39 mouse cellular contexts compared by ENCODE assay signal in the genomic region with DNA sequence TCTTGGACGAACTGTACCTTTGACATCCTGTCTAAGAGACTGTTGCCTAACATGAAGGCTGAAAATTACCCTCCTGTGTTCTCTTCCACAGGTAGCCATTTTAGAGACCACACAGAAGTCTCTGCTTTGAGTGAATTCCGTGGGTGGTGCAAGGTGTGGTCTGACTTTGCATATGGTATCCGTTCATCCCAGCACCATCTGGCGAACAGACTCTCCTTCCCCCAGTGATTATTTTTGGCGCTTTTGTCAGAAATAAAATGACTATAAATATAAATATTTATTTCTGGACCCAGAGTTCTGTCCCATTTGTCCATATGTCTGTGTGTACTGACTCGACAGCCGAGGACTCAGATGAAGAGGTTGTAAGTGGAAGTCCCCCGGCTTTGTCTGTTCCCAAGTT. TPM values are rescaled to one million over a fixed set of nuclear protein-coding genes. Genes with fewer than 3 reads are reported as not detected.
A peak's percentile ranks its signal among the peaks of the same experiment; 100 is the strongest.
DNase-seq lines count a peak whose midpoint lies in the region; ATAC-seq lines count a peak whose summit lies in the region.
"Had no signal": no experiment of that assay in that cellular context is flagged by ENCODE, and none has a peak within 500 bp of the region (broad histone marks: within the 10 kb centered on the region; RNA-seq: fewer than 3 reads in every experiment).

No protein-coding gene starts in this region.

- peak; percentile 12 to 37 for DNase-seq in frontal cortex, adult 2 months (ENCODE audit: extremely low spot score in 1 of 2, low spot score in 1 of 2)
- DNase-seq in frontal cortex, postnatal 10 days (ENCODE audit: low spot score in 2 of 2), result no peak
- peak; percentile 26 to 74 for DNase-seq in left cerebral cortex, postnatal 25 days (ENCODE audit: low spot score in 2 of 2)
- DNase-seq in left cerebral cortex, postnatal 4 days, result no peak
- peak; percentile 57 for DNase-seq in R1 (ENCODE audit: low read depth, low spot score)
- DNase-seq in right cerebral cortex, postnatal 36 days (ENCODE audit: low spot score in 2 of 2), result peak; percentile 31 to 32
- DNase-seq: adrenal gland, adult 8-10 months; cerebellum, adult 8-10 months; cerebellum, postnatal 25 days; gastrocnemius, postnatal 10 days; heart, postnatal 10 days; kidney, adult 18-20 months; kidney, postnatal 36 days; lung, embryonic 14.5 days; thymus, adult 2 months; thymus, postnatal 36 days had no signal

- H3K4me3 ChIP-seq in hindbrain, embryonic 16.5 days (ENCODE audit: low read length), result no peak overlapping the region
- H3K4me3 ChIP-seq: heart, embryonic 13.5 days; limb, embryonic 12.5 days; liver, embryonic 15.5 days had no signal

- H3K27ac ChIP-seq in hindbrain, embryonic 16.5 days (ENCODE audit: low read depth, low read length), result no peak overlapping the region
- H3K27ac ChIP-seq: heart, embryonic 13.5 days; hindbrain, embryonic 14.5 days; limb, embryonic 12.5 days; liver, embryonic 15.5 days; stomach, postnatal 0 days had no signal

- H3K9ac ChIP-seq in hindbrain, embryonic 16.5 days (ENCODE audit: low read depth, low read length), result no peak overlapping the region
- H3K9ac ChIP-seq: heart, embryonic 13.5 days; hindbrain, embryonic 14.5 days; limb, embryonic 12.5 days; liver, embryonic 15.5 days; lung, embryonic 14.5 days had no signal

- H3K27me3 ChIP-seq in hindbrain, embryonic 16.5 days (replicated peaks; ENCODE audit: control insufficient read depth, insufficient read depth, low read length), result no peaks in the 10 kb centered on the region
- H3K27me3 ChIP-seq: heart, embryonic 13.5 days; limb, embryonic 12.5 days; liver, embryonic 15.5 days had no signal

- intact Hi-C loops in left cerebral cortex, postnatal 25 days (cut with DNase I), result no loop called here
- intact Hi-C loops in left cerebral cortex, postnatal 4 days (cut with DNase I), result no loop called here

- H3K36me3 ChIP-seq in hindbrain, embryonic 16.5 days (ENCODE audit: control insufficient read depth, insufficient read depth, low read length), result no peaks in the 10 kb centered on the region
- H3K36me3 ChIP-seq: heart, embryonic 13.5 days; limb, embryonic 12.5 days; liver, embryonic 15.5 days had no signal

- no peak for ATAC-seq in hindbrain, embryonic 16.5 days
- ATAC-seq: forebrain, embryonic 14.5 days; inflammation-experienced regulatory T-cells, adult 6 months; midbrain, embryonic 16.5 days had no signal

- no peaks in the 10 kb centered on the region for H3K4me1 ChIP-seq in hindbrain, embryonic 16.5 days (ENCODE audit: control insufficient read depth, insufficient read depth, low read depth, low read length)
- H3K4me1 ChIP-seq: heart, embryonic 13.5 days; limb, embryonic 12.5 days; liver, embryonic 15.5 days had no signal

- 80% methylated on average over 8 of the region's 8 CpGs for WGBS in hindbrain, embryonic 16.5 days

- no peak overlapping the region for H3K4me2 ChIP-seq in hindbrain, embryonic 16.5 days (ENCODE audit: low read length)
- H3K4me2 ChIP-seq: heart, embryonic 13.5 days; hindbrain, embryonic 14.5 days; limb, embryonic 12.5 days; liver, embryonic 15.5 days; lung, embryonic 14.5 days; midbrain, embryonic 11.5 days had no signal

- H3K9me3 ChIP-seq in hindbrain, embryonic 16.5 days (ENCODE audit: control insufficient read depth, low read length), result no peaks in the 10 kb centered on the region
- H3K9me3 ChIP-seq: heart, embryonic 13.5 days; limb, embryonic 12.5 days; liver, embryonic 15.5 days had no signal

RNA-seq across cellular contexts. Expression of a gene that starts 39.3 kb away (rescaled TPM):
- not detected in 2 replicates for polyA plus RNA-seq in frontal cortex, adult 2 months (2012; rRNA removed)
- not detected for total RNA-seq in left cerebral cortex, postnatal 25 days (2021)
- not detected for total RNA-seq in left cerebral cortex, postnatal 4 days (2021)
- not detected in 2 replicates for polyA plus RNA-seq in hindbrain, embryonic 16.5 days (2015; fragmentation: Nextera tagmentation; extraction: Ambion mirVana)
- total RNA-seq: adrenal gland, adult 8-10 months; adrenal gland, postnatal 4 days; gastrocnemius, postnatal 10 days; heart, adult 8-10 months; heart, postnatal 10 days; hematopoietic stem cell, adult 5-6 weeks; layer of hippocampus, adult 8-10 months; left cerebral cortex, adult 8-10 months; liver, adult 2 months; megakaryocyte progenitor cell, adult 5-6 weeks; neutrophil, adult 5-6 weeks had no signal
- polyA plus RNA-seq: embryonic facial prominence, embryonic 11.5 days; forebrain, embryonic 14.5 days; gonadal fat pad, adult 2 months; heart, embryonic 13.5 days; hindbrain, embryonic 14.5 days; inflammation-experienced regulatory T-cells, adult 6 months; kidney, embryonic 16.5 days; limb, embryonic 12.5 days; liver, adult 2 months; liver, embryonic 15.5 days; lung, embryonic 14.5 days; midbrain, embryonic 11.5 days; midbrain, embryonic 16.5 days; neural tube, embryonic 11.5 days; spleen, adult 2 months; stomach, postnatal 0 days; thymus, adult 2 months had no signal

RNA-seq across cellular contexts. Expression of a gene that starts 53.8 kb away (rescaled TPM):
- polyA plus RNA-seq in frontal cortex, adult 2 months (2012; rRNA removed), result 67.5 and 73.1 TPM in 2 replicates
- total RNA-seq in left cerebral cortex, postnatal 25 days (2021), result 100 to 1,000 TPM; 105 to 109 TPM
- 10 to 100 TPM; 84.6 to 84.9 TPM for total RNA-seq in left cerebral cortex, postnatal 4 days (2021)
- 25.7 and 30.3 TPM in 2 replicates for polyA plus RNA-seq in hindbrain, embryonic 16.5 days (2015; fragmentation: Nextera tagmentation; extraction: Ambion mirVana)
- total RNA-seq: heart, adult 8-10 months; heart, postnatal 10 days; hematopoietic stem cell, adult 5-6 weeks; megakaryocyte progenitor cell, adult 5-6 weeks; neutrophil, adult 5-6 weeks had no signal
- polyA plus RNA-seq: liver, adult 2 months; spleen, adult 2 months had no signal

Comparison
In these comparisons a context has a peak if more than half of its experiments do, and no peak if none do; other contexts are left out.
1. DNase-seq: peak in frontal cortex, adult 2 months (2 of 2), left cerebral cortex, postnatal 25 days (2 of 2), R1 (single experiment) and right cerebral cortex, postnatal 36 days (2 of 2); none in frontal cortex, postnatal 10 days (0 of 2) and left cerebral cortex, postnatal 4 days (single experiment).